Mouse (Mus musculus) limb, embryonic 10.5 days (tissue): ENCODE measurements around the gene Ank2. TPM values are rescaled to one million over a fixed set of nuclear protein-coding genes. Genes with fewer than 3 reads are reported as not detected.

ENCODE experiments used
- DNase-seq: peaks from one replicate; pipeline ENCODE4 v3.0.0-alpha.2; 2017; ENCODE audit warnings: low spot score
- H3K27ac ChIP-seq: fragments of 300-500 bp; sonication (generic); 2 replicates; pipeline ENCODE4 v1.5.1; 2016; ENCODE audit warnings: mild to moderate bottlenecking
- H3K27me3 ChIP-seq: fragments of 300-500 bp; sonication (generic); 2 replicates; pipeline ENCODE4 v1.6.1; 2016; ENCODE audit warnings: low read depth, mild to moderate bottlenecking; ENCODE audit not compliant: poor library complexity, severe bottlenecking
- H3K36me3 ChIP-seq: fragments of 300-500 bp; sonication (generic); 2 replicates; pipeline ENCODE4 v1.6.1; 2016; ENCODE audit warnings: mild to moderate bottlenecking, moderate library complexity
- H3K4me1 ChIP-seq: fragments of 300-500 bp; sonication (generic); 2 replicates; pipeline ENCODE4 v1.6.1; 2016
- H3K4me3 ChIP-seq: fragments of 300-500 bp; sonication (generic); 2 replicates; pipeline ENCODE4 v1.5.1; 2016; ENCODE audit warnings: mild to moderate bottlenecking, moderate library complexity
- H3K9me3 ChIP-seq: fragments of 300-500 bp; sonication (generic); replicated peaks from 2 replicates; pipeline ENCODE4 v1.6.1; 2016; ENCODE audit warnings: mild to moderate bottlenecking
- WGBS: fragments of 180-500 bp; shearing (Covaris S2); methylation state at CpG from one replicate; pipeline ENCODE4 v1.1.7; 2016; 5-methylcytosine and 5-hydroxymethylcytosine counted together
- polyA plus RNA-seq: library from polyadenylated mRNA; unstranded; fragments of >200 nt; fragmentation: Nextera tagmentation; extraction: Ambion mirVana; gene quantifications from 2 replicates; pipeline ENCODE4 v1.2.1, GENCODE M21; 2016

The Ank2 gene
- polyA plus RNA-seq, 1 experiment from 2014 or later, result 15.3 TPM

DNA sequence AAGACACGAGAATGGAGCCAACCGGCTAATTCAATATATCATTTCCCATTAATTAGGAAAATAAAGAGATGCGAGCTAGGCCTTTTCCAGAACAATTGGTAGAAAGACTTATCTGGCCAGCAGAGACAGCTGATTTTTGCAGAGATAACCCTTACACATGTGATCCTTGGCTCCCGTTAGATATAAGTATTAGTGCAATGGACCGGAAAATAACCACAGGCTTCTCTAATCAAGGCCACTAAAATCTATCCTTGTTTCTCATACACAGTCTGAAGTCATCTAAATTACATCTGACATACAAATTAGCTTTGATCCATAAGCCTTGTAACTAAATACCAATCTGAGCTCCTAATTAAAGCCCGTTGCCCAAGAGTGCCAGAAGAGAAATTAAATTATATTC, 181.5 kb downstream of the Ank2 start:
- no peak overlapping the region for H3K4me3 ChIP-seq
- no peaks in the 10 kb centered on the region for H3K27me3 ChIP-seq
- no peaks in the 10 kb centered on the region for H3K4me1 ChIP-seq
- no peak for DNase-seq
- WGBS, result 92% methylated on average over 6 of the region's 6 CpGs
- no peaks in the 10 kb centered on the region for H3K36me3 ChIP-seq
- no peak overlapping the region for H3K27ac ChIP-seq
- no peaks in the 10 kb centered on the region for H3K9me3 ChIP-seq

GRCm38 (mm10) chr3:127316717-127317116, 182.4 kb downstream of the Ank2 start:
- DNase-seq, result no peak
- Histone ChIP-seq H3K4me1 (no peaks in the 10 kb centered on the region), H3K27ac (no peak overlapping the region), H3K9me3 (no peaks in the 10 kb centered on the region), H3K4me3 (no peak overlapping the region), H3K27me3 (no peaks in the 10 kb centered on the region), H3K36me3 (no peaks in the 10 kb centered on the region)
- 98% methylated on average over 2 of the region's 2 CpGs for WGBS

DNA sequence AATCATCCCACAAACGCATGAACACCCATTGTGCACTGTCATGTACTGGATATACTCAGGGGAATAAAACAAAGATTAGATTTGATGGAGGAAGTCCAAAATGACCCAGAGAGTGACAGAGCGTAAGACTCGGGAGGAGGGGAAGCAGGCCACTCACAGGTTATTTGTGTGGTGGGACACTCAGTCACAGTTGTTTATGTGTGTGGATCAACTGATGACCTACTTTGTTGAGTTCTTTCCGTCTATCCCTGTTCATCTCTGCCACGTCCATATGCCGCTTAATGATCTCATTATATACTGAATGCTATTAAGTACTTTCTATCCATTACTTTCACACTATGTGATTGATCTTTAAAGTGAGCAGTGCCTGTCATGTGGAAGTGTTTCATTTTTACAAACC, 187.6 kb downstream of the Ank2 start:
- Histone ChIP-seq H3K4me3 (no peak overlapping the region), H3K9me3 (no peaks in the 10 kb centered on the region), H3K27me3 (no peaks in the 10 kb centered on the region), H3K4me1 (no peaks in the 10 kb centered on the region), H3K27ac (no peak overlapping the region), H3K36me3 (no peaks in the 10 kb centered on the region)
- DNase-seq, result no peak
- 86% methylated on average over 6 of the region's 6 CpGs for WGBS

DNA sequence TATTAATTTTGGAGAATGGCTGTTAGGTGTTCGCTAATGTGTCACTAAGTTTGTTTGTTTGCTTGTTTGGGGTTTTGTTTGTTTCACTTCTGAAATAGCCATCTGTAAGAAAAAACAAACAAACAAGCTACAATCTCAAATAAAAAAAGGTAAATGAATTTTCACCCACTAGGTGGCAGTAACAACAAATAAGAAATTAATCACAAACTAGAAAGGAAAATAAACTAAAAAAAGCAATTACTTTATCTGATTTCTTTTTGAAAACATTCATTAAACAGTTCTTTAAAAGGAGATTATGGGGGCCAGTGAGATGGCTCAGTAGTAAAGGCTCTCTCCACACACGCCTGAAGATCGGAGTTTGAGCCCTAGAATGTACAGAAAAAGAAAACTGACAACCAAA, 189.1 kb downstream of the Ank2 start:
- Histone ChIP-seq H3K4me3 (no peak overlapping the region), H3K36me3 (no peaks in the 10 kb centered on the region), H3K27me3 (no peaks in the 10 kb centered on the region), H3K27ac (no peak overlapping the region), H3K9me3 (no peaks in the 10 kb centered on the region), H3K4me1 (no peaks in the 10 kb centered on the region)
- WGBS, result 81% methylated on average over 3 of the region's 3 CpGs
- no peak for DNase-seq

DNA sequence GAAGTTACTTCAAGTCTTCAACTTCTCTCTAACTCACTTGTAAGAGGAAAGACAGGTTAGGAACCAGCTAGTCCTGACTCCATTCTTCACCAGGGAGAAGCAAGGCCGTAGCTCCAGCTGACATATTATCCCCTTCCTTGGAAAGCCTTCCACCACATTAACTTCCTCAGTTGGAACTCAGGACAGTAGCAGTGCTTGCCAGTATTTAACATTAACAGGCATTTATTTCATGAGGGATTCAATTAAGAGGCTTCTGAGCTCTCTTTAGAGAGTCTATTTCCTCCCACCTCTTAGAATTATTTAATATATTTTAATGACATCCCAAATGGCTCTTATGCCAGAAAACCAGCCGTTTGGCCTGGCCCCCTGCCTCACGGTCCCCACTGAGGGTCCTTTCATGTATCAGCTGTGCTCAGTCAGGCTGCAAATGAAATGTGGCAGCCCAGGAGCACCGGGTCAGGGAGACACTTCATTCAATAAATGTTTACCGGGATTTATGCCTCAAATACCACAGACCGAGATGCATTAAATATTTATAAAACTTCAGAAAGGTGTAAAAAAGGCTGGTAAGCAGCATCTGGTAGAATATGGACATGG, 195.1 kb downstream of the Ank2 start:
- H3K4me1 ChIP-seq, result no peaks in the 10 kb centered on the region
- DNase-seq, result no peak
- H3K9me3 ChIP-seq, result no peaks in the 10 kb centered on the region
- no peaks in the 10 kb centered on the region for H3K36me3 ChIP-seq
- WGBS, result 69% methylated on average over 6 of the region's 6 CpGs
- no peak overlapping the region for H3K4me3 ChIP-seq
- H3K27me3 ChIP-seq, result no peaks in the 10 kb centered on the region
- no peak overlapping the region for H3K27ac ChIP-seq

DNA sequence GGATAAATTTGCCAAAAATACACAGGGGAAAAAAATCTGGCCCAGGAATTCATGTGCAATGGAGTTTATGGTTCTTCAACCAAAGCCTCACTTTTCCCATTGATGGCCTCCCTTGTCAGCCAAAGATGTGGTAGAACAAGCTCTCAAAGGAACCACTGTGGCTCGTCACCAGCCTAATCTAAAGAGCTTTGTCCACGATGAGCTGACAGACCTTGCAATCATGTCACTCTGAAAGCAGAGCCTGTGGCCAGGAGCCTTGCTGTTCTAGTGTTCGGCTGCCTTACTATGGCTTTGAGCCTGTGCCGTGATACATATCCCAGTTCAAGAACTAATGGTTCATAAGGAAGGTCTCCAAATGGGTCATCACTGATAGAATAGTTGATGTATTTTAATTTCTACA, 196.1 kb downstream of the Ank2 start:
- whole genome bisulfite sequencing, result 89% methylated on average over 4 of the region's 4 CpGs
- H3K36me3 ChIP-seq, result no peaks in the 10 kb centered on the region

DNA sequence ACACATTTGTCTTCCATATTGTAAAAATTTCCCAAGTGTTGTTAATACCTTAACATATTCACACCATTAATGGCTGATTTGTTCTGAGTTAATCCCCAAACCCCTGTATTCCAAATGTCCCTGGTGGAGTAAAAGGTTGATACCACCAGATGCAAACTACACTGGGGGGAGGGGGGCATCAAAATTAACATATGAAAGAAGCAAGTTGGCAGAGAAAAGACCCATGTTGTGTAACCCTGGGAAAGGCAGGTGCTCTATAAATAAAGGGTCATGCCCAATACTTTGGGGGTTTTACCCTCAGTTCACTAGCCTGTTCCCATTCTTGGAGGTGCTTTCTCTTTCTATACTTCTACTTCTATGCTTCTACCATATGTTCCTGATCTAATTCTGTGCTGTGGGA, 198.4 kb downstream of the Ank2 start:
- Histone ChIP-seq H3K4me3 (no peak overlapping the region), H3K27ac (no peak overlapping the region), H3K9me3 (no peaks in the 10 kb centered on the region), H3K36me3 (no peaks in the 10 kb centered on the region), H3K27me3 (no peaks in the 10 kb centered on the region), H3K4me1 (no peaks in the 10 kb centered on the region)
- DNase-seq, result no peak

More for the DNA sequence above, 196.1 kb downstream of the Ank2 start:
- Histone ChIP-seq H3K27me3 (no peaks in the 10 kb centered on the region), H3K4me1 (no peaks in the 10 kb centered on the region), H3K4me3 (no peak overlapping the region), H3K9me3 (no peaks in the 10 kb centered on the region), H3K27ac (no peak overlapping the region)
- DNase-seq, result no peak

- no peak overlapping the region for H3K27ac ChIP-seq
Observed at GRCm38 (mm10) chr3:127295921-127296320, 203.2 kb downstream of the Ank2 start.

DNA sequence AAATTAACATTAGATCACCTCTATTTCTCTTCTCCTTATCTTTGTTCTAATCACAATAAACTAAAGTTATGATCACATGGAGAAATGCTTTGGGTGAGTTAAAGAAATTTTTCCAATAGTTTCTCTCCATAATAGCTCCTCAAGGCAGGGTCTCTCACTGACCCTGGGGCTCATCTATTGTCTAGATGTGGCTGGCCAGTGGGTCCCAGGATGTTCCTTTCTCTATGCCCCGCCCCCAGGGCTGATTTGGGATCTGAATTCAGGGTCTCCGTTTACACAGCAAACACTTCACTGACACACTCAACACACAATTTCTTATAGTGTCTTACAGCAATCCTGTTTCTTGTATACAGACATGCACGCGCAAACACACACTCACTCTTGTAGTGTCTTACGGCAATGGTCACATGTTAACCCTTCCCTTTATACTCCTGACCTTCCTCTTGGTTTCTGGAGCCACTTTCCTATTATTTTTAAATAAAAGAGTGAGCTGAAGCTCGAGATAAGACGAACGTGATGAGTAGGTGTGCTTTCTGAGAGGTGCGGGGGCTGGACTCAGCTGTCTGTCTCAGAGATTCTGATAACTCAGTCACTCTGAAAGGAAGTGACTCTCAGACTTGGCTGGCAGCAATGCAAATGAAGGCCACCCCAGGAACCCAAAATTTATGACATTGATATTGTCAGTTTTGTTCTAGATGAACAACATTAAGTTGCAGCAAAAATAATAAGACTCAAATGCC, 204.4 kb downstream of the Ank2 start:
- no peaks in the 10 kb centered on the region for H3K27me3 ChIP-seq
- no peak overlapping the region for H3K27ac ChIP-seq
- no peaks in the 10 kb centered on the region for H3K4me1 ChIP-seq
- H3K4me3 ChIP-seq, result no peak overlapping the region
- DNase-seq, result no peak
- H3K36me3 ChIP-seq, result no peaks in the 10 kb centered on the region
- H3K9me3 ChIP-seq, result no peaks in the 10 kb centered on the region
- WGBS, result 90% methylated on average over 9 of the region's 9 CpGs

More at GRCm38 (mm10) chr3:127295921-127296320, 203.2 kb downstream of the Ank2 start:
- no peaks in the 10 kb centered on the region for H3K36me3 ChIP-seq
- no peak overlapping the region for H3K4me3 ChIP-seq
- 80% methylated on average over 6 of the region's 6 CpGs for WGBS
- H3K9me3 ChIP-seq, result no peaks in the 10 kb centered on the region
- H3K27me3 ChIP-seq, result no peaks in the 10 kb centered on the region
- DNase-seq, result no peak
- H3K4me1 ChIP-seq, result no peaks in the 10 kb centered on the region

- no peak overlapping the region for H3K4me3 ChIP-seq
- H3K4me1 ChIP-seq, result no peaks in the 10 kb centered on the region
- H3K9me3 ChIP-seq, result no peaks in the 10 kb centered on the region
- no peak overlapping the region for H3K27ac ChIP-seq
- 89% methylated on average over 14 of the region's 14 CpGs for WGBS
- H3K36me3 ChIP-seq, result no peaks in the 10 kb centered on the region
- DNase-seq, result no peak
- no peaks in the 10 kb centered on the region for H3K27me3 ChIP-seq
Observed at GRCm38 (mm10) chr3:127294079-127294478, 205.1 kb downstream of the Ank2 start.

GRCm38 (mm10) chr3:127293479-127293874, 205.7 kb downstream of the Ank2 start:
- 93% methylated on average over 9 of the region's 9 CpGs for WGBS
- H3K27me3 ChIP-seq, result no peaks in the 10 kb centered on the region
- no peaks in the 10 kb centered on the region for H3K36me3 ChIP-seq
- H3K9me3 ChIP-seq, result no peaks in the 10 kb centered on the region
- no peaks in the 10 kb centered on the region for H3K4me1 ChIP-seq
- H3K27ac ChIP-seq, result no peak overlapping the region
- no peak for DNase-seq
- no peak overlapping the region for H3K4me3 ChIP-seq

DNA sequence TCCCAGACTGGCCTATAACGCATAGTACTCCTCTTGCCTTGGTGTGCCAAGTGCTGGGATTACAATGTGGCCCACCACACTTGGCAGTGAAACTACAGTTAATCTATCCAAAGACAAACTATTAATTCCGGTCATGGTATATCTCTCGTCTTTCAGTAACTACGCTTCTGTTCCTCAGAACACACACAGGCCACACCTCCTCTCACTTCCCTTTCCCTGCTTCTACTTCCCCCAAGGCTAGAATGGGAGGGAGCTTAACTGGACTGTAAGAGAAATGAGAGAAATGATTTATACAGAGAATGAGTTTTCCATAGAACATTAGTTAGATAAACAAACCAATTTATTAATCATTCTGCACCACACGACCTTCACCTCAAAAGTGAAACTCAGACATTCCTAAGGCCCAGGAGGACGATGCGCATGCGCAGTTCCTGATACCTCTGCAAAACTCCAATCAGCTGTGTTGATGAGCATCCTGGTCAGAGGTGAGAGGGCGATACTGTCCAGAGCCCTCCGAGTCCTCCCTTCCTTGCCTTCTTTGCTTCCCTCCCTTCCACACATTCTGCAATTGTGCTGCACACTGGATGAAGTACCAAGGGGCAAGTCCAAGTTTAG, 206.2 kb downstream of the Ank2 start:
- Histone ChIP-seq H3K4me3 (no peak overlapping the region), H3K9me3 (no peaks in the 10 kb centered on the region), H3K27me3 (no peaks in the 10 kb centered on the region), H3K36me3 (no peaks in the 10 kb centered on the region), H3K27ac (no peak overlapping the region), H3K4me1 (no peaks in the 10 kb centered on the region)
- DNase-seq, result no peak
- 93% methylated on average over 10 of the region's 10 CpGs for WGBS

DNA sequence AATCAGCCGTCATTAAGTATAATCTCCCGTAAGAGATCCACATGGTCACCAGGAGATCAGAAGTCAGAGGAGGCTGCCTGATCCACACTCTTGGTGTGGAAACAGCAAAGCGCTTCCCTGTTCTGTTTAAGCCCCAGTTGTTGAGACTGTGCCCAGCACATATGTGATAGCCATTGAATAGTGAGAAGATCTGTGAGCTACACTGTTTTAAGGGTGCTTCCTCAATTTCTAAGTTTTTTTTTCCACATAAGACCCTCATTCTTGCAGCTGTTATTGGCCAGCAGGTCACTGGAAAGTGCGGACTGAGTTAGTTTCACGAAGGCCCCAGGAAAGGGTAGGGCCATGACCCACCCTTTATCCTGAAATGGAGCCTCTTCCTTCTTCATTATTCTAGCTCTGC, 216.9 kb downstream of the Ank2 start:
- 91% methylated on average over 5 of the region's 5 CpGs for WGBS
- Histone ChIP-seq H3K36me3 (no peaks in the 10 kb centered on the region), H3K27ac (no peak overlapping the region)

More for the DNA sequence above, 216.9 kb downstream of the Ank2 start:
- H3K9me3 ChIP-seq, result no peaks in the 10 kb centered on the region
- no peak for DNase-seq
- H3K4me1 ChIP-seq, result no peaks in the 10 kb centered on the region
- H3K27me3 ChIP-seq, result no peaks in the 10 kb centered on the region
- H3K4me3 ChIP-seq, result no peak overlapping the region
